Mouse (Mus musculus): Measurements from ENCODE around the gene Mrgpra6. TPM values are rescaled to one million over a fixed set of nuclear protein-coding genes. Genes with fewer than 3 reads are reported as not detected.

Mrgpra6 gene
- polyA plus RNA-seq, 1 experiment from 2014 or later: not detected

Other genes with a start within 250 kb of the Mrgpra6 start
- gene Uevld, start 246.4 kb downstream of the Mrgpra6 start, polyA plus RNA-seq (2014; fragmentation: Nextera tagmentation; extraction: Ambion mirVana): 13.1 and 13.4 TPM in 2 replicates
- gene Gm9999, start 221.3 kb downstream of the Mrgpra6 start, polyA plus RNA-seq (2014; fragmentation: Nextera tagmentation; extraction: Ambion mirVana): not detected in 2 replicates
- gene Spty2d1, start 196.5 kb downstream of the Mrgpra6 start, polyA plus RNA-seq (2014; fragmentation: Nextera tagmentation; extraction: Ambion mirVana): 18.0 and 19.2 TPM in 2 replicates
- 24.3 and 25.6 TPM in 2 replicates for gene Tmem86a, start 154.3 kb downstream of the Mrgpra6 start, polyA plus RNA-seq (2014; fragmentation: Nextera tagmentation; extraction: Ambion mirVana)
- gene Ptpn5, start 71.2 kb downstream of the Mrgpra6 start, polyA plus RNA-seq (2014; fragmentation: Nextera tagmentation; extraction: Ambion mirVana): 2.2 and 2.5 TPM in 2 replicates
- not detected in 2 replicates for gene Mrgpra9, start 47.9 kb upstream of the Mrgpra6 start, polyA plus RNA-seq (2014; fragmentation: Nextera tagmentation; extraction: Ambion mirVana)
- gene Mrgpra1, start 149.3 kb upstream of the Mrgpra6 start, polyA plus RNA-seq (2014; fragmentation: Nextera tagmentation; extraction: Ambion mirVana): not detected in 2 replicates
- gene Mrgpra2a, start 247.2 kb upstream of the Mrgpra6 start, polyA plus RNA-seq (2014; fragmentation: Nextera tagmentation; extraction: Ambion mirVana): not detected in 2 replicates